Mouse (Mus musculus): Measurements from ENCODE around the gene Snrk. TPM values are rescaled to one million over a fixed set of nuclear protein-coding genes. Genes with fewer than 3 reads are reported as not detected.

Gene Snrk
- polyA plus RNA-seq (2015; fragmentation: Nextera tagmentation; extraction: Ambion mirVana) = 47.3 and 49.9 TPM in 2 replicates

GRCm38 (mm10) chr9:122117112-122117616 is at the start of gene Snrk:
Gene Snrk (plus strand): TSS chr9:122117266.
- Histone ChIP-seq H3K27ac (peak within 1 kb of the TSS; percentile 84), H3K4me2 (peak within 1 kb of the TSS; percentile 71), H3K9ac (peak within 1 kb of the TSS; percentile 96), H3K27me3 (no peaks in the 10 kb centered on the region), H3K4me1 (replicated peaks) (peaks cover 24% of the 10 kb centered on the region), H3K4me3 (peak within 1 kb of the TSS; percentile 84), H3K36me3 (no peaks in the 10 kb centered on the region), H3K9me3 (replicated peaks) (no peaks in the 10 kb centered on the region)
- WGBS = under 1% methylated on average over 66 of the region's 67 CpGs
- peak; percentile 94 for ATAC-seq (replicated peaks; ENCODE audit: insufficient number of reproducible peaks, insufficient read depth, low FRiP score, low read depth)

GRCm38 (mm10) chr9:122067654-122068053 is 49.4 kb upstream of the Snrk start:
- Histone ChIP-seq H3K4me1 (replicated peaks) (0 out of 2 replicates have a peak, but pooled peaks cover 3% of the 10 kb centered on the region), H3K4me2 (no peak overlapping the region), H3K9me3 (replicated peaks) (no peaks in the 10 kb centered on the region), H3K27ac (no peak overlapping the region), H3K36me3 (no peaks in the 10 kb centered on the region), H3K9ac (no peak overlapping the region), H3K4me3 (no peak overlapping the region), H3K27me3 (no peaks in the 10 kb centered on the region)
- WGBS = 67% methylated on average over 2 of the region's 2 CpGs
- ATAC-seq (replicated peaks; ENCODE audit: insufficient number of reproducible peaks, insufficient read depth, low FRiP score, low read depth) = no peak

- no peaks in the 10 kb centered on the region for H3K36me3 ChIP-seq
- peaks cover 9% of the 10 kb centered on the region for H3K4me1 ChIP-seq (replicated peaks)
- ATAC-seq (replicated peaks; ENCODE audit: insufficient number of reproducible peaks, insufficient read depth, low FRiP score, low read depth) = no peak
- H3K4me3 ChIP-seq = no peak overlapping the region
- no peak overlapping the region for H3K27ac ChIP-seq
- H3K9me3 ChIP-seq (replicated peaks) = no peaks in the 10 kb centered on the region
- H3K27me3 ChIP-seq = no peaks in the 10 kb centered on the region
- WGBS = 64% methylated on average over 11 of the region's 11 CpGs
- H3K9ac ChIP-seq = no peak overlapping the region
- H3K4me2 ChIP-seq = no peak overlapping the region
These were observed 47.4 kb upstream of the Snrk start for GRCm38 (mm10) chr9:122069560-122070174.

- H3K4me1 ChIP-seq (replicated peaks) = peaks cover 14% of the 10 kb centered on the region
- no peak overlapping the region for H3K4me3 ChIP-seq
- H3K36me3 ChIP-seq = no peaks in the 10 kb centered on the region
- no peaks in the 10 kb centered on the region for H3K27me3 ChIP-seq
- H3K4me2 ChIP-seq = no peak overlapping the region
- H3K9ac ChIP-seq = no peak overlapping the region
- ATAC-seq (replicated peaks; ENCODE audit: insufficient number of reproducible peaks, insufficient read depth, low FRiP score, low read depth) = no peak
- H3K9me3 ChIP-seq (replicated peaks) = no peaks in the 10 kb centered on the region
- no peak overlapping the region for H3K27ac ChIP-seq
- 33% methylated on average over 2 of the region's 2 CpGs for WGBS
These were observed 43.1 kb upstream of the Snrk start for GRCm38 (mm10) chr9:122073980-122074379.

GRCm38 (mm10) chr9:122074575-122074974 is 42.5 kb upstream of the Snrk start:
- no peak for ATAC-seq (replicated peaks; ENCODE audit: insufficient number of reproducible peaks, insufficient read depth, low FRiP score, low read depth)
- Histone ChIP-seq H3K9me3 (replicated peaks) (no peaks in the 10 kb centered on the region), H3K9ac (no peak overlapping the region), H3K36me3 (no peaks in the 10 kb centered on the region), H3K4me3 (no peak overlapping the region), H3K27ac (no peak overlapping the region), H3K4me2 (no peak overlapping the region), H3K4me1 (replicated peaks) (peaks cover 16% of the 10 kb centered on the region), H3K27me3 (no peaks in the 10 kb centered on the region)
- 86% methylated on average over 13 of the region's 13 CpGs for WGBS

- no peak overlapping the region for H3K4me3 ChIP-seq
- peaks cover 16% of the 10 kb centered on the region for H3K4me1 ChIP-seq (replicated peaks)
- H3K36me3 ChIP-seq = no peaks in the 10 kb centered on the region
- H3K4me2 ChIP-seq = no peak overlapping the region
- no peak for ATAC-seq (replicated peaks; ENCODE audit: insufficient number of reproducible peaks, insufficient read depth, low FRiP score, low read depth)
- H3K27me3 ChIP-seq = no peaks in the 10 kb centered on the region
- no peaks in the 10 kb centered on the region for H3K9me3 ChIP-seq (replicated peaks)
- peak overlapping the region; percentile 17; the same call in 1 of the 2 replicates for H3K27ac ChIP-seq
- WGBS = 26% methylated on average over 5 of the region's 5 CpGs
- no peak overlapping the region for H3K9ac ChIP-seq
These were observed 38.6 kb upstream of the Snrk start for GRCm38 (mm10) chr9:122078456-122078855.

- Histone ChIP-seq H3K9me3 (replicated peaks) (no peaks in the 10 kb centered on the region), H3K27ac (peak overlapping the region; percentile 73), H3K4me3 (no peak overlapping the region), H3K27me3 (no peaks in the 10 kb centered on the region), H3K4me1 (replicated peaks) (peaks cover 8% of the 10 kb centered on the region), H3K36me3 (no peaks in the 10 kb centered on the region), H3K9ac (no peak overlapping the region), H3K4me2 (no peak overlapping the region)
- WGBS = 84% methylated on average over 4 of the region's 4 CpGs
- no peak for ATAC-seq (replicated peaks; ENCODE audit: insufficient number of reproducible peaks, insufficient read depth, low FRiP score, low read depth)
These were observed 33.4 kb upstream of the Snrk start for GRCm38 (mm10) chr9:122083698-122084097.

- Histone ChIP-seq H3K4me1 (replicated peaks) (peaks cover 4% of the 10 kb centered on the region; the same call in 1 of the 2 replicates), H3K27me3 (no peaks in the 10 kb centered on the region), H3K4me3 (no peak overlapping the region), H3K9ac (no peak overlapping the region), H3K36me3 (no peaks in the 10 kb centered on the region), H3K4me2 (no peak overlapping the region), H3K9me3 (replicated peaks) (no peaks in the 10 kb centered on the region), H3K27ac (peak overlapping the region; percentile 73)
- ATAC-seq (replicated peaks; ENCODE audit: insufficient number of reproducible peaks, insufficient read depth, low FRiP score, low read depth) = peak; percentile 62
- 8% methylated on average over 4 of the region's 4 CpGs for WGBS
These were observed 32.9 kb upstream of the Snrk start for GRCm38 (mm10) chr9:122084175-122084574.

GRCm38 (mm10) chr9:122084636-122085035 is 32.4 kb upstream of the Snrk start:
- no peak overlapping the region for H3K4me2 ChIP-seq
- no peaks in the 10 kb centered on the region for H3K36me3 ChIP-seq
- no peak overlapping the region for H3K4me3 ChIP-seq
- H3K9ac ChIP-seq = no peak overlapping the region
- H3K27me3 ChIP-seq = no peaks in the 10 kb centered on the region
- WGBS = 66% methylated on average over 4 of the region's 4 CpGs
- H3K27ac ChIP-seq = peak overlapping the region; percentile 73
- no peak for ATAC-seq (replicated peaks; ENCODE audit: insufficient number of reproducible peaks, insufficient read depth, low FRiP score, low read depth)
- peaks cover 4% of the 10 kb centered on the region; the same call in 1 of the 2 replicates for H3K4me1 ChIP-seq (replicated peaks)
- no peaks in the 10 kb centered on the region for H3K9me3 ChIP-seq (replicated peaks)

- Histone ChIP-seq H3K4me3 (no peak overlapping the region), H3K36me3 (no peaks in the 10 kb centered on the region), H3K27ac (peak overlapping the region; percentile 73), H3K4me1 (replicated peaks) (peaks cover 4% of the 10 kb centered on the region; the same call in 1 of the 2 replicates), H3K9ac (no peak overlapping the region), H3K4me2 (no peak overlapping the region), H3K27me3 (no peaks in the 10 kb centered on the region), H3K9me3 (replicated peaks) (no peaks in the 10 kb centered on the region)
- ATAC-seq (replicated peaks; ENCODE audit: insufficient number of reproducible peaks, insufficient read depth, low FRiP score, low read depth) = peak; percentile 74
- WGBS = 38% methylated on average over 6 of the region's 6 CpGs
These were observed 32.0 kb upstream of the Snrk start for GRCm38 (mm10) chr9:122085055-122085454.

GRCm38 (mm10) chr9:122085550-122086205 is 31.4 kb upstream of the Snrk start:
- ATAC-seq (replicated peaks; ENCODE audit: insufficient number of reproducible peaks, insufficient read depth, low FRiP score, low read depth) = no peak
- H3K4me3 ChIP-seq = no peak overlapping the region
- WGBS = 64% methylated on average over 3 of the region's 3 CpGs

More at GRCm38 (mm10) chr9:122085550-122086205, 31.4 kb upstream of the Snrk start:
- peak overlapping the region; percentile 73 for H3K27ac ChIP-seq
- no peaks in the 10 kb centered on the region for H3K27me3 ChIP-seq
- H3K4me1 ChIP-seq (replicated peaks) = peaks cover 4% of the 10 kb centered on the region; the same call in 1 of the 2 replicates
- H3K9ac ChIP-seq = no peak overlapping the region
- no peaks in the 10 kb centered on the region for H3K36me3 ChIP-seq
- H3K9me3 ChIP-seq (replicated peaks) = no peaks in the 10 kb centered on the region
- H3K4me2 ChIP-seq = no peak overlapping the region
